Mouse (Mus musculus) heart, adult 9 months (tissue): ENCODE data around the gene Cnpy2.
A peak's percentile ranks its signal among the peaks of the same experiment; 100 is the strongest.
"Not testable (repeated sequence)": the region's sequence is repeated elsewhere in the genome, so short reads cannot be mapped to it uniquely, and the experiment has no call there.

Experiments
- DNase-seq, 2 experiments: peaks; one replicate each; pipeline ENCODE4 v3.0.0; 2022; ENCODE audit warnings: low spot score in 2 of 2

The Cnpy2 gene

GRCm38 (mm10) chr10:128322141-128323108, at the start of gene Cnpy2:
Gene Cnpy2, plus strand, starts transcription at chr10:128322459.
- DNase-seq = peak; percentile 85 to 89

GRCm38 (mm10) chr10:128272819-128273439, 49.3 kb upstream of the Cnpy2 start:
- DNase-seq = not testable (repeated sequence)

- not testable (repeated sequence) for DNase-seq
These were observed 46.9 kb upstream of the Cnpy2 start for GRCm38 (mm10) chr10:128275374-128275773.

GRCm38 (mm10) chr10:128278158-128278557, 44.1 kb upstream of the Cnpy2 start:
- no peak for DNase-seq

DNA sequence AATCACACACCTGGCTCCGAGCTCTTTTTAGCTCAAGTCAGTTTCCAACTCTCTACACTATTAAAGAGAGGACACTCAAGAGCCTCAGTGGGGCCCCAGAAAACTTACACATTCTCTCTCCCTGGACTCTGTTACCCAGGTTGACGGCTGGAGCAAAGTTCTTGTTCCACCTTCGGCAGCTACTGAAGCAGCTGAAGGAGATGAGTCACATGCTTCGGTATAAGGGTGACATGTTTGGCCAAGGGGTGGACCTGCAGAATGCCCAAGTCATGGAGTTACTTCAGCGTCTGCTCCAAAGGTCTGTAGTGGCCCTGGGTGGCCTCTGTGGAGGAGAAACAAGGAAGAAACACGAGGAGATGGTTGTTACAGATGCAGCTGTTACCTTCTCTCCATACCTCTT, 41.3 kb upstream of the Cnpy2 start:
- no peak for DNase-seq

DNA sequence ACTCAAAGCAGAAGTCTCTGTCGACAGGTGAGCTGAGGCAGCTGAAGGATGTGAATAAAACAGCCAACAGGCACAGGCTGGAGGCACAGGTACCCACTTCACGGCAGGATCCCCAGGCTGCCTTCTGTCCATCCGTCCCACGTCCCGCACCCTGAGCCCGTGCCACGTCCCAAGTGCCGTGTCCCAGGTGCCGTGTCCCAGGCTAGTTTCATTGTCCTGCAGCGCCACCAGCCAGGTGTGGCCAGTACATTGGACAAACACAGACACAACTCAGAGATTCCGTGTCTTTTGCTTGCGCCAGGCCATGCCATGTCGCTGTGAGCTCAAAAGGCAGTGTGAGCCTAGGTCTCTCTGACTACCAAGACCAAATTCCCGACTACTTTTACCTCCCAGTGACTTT, 40.6 kb upstream of the Cnpy2 start:
- DNase-seq = no peak

DNA sequence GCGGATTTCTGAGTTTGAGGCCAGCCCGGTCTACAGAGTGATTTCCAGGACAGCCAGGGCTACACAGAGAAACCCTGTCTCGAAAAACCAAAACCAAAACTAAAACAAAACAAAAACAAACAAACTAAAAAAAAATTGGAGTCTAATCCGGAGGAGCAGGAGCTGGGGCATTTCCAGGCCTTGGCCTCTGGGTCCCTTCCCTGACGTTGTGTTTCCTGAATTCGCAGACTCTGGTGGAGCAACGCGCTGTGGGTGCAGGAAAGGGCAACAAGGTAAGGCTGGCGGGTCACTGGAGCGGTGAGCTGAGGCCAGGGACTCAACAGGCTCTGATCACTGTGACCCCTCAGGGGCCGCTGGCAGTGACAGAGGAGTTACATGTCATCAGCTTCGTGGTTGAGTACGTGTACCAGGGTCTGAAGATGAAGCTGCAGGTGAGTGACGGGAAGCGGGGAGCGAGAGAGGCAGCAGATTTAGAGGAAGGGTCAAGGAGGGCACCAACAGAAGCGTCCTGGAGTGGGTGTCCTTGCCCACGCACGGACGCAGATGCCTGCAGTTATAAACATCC, 39.3 kb upstream of the Cnpy2 start:
- no peak for DNase-seq

DNA sequence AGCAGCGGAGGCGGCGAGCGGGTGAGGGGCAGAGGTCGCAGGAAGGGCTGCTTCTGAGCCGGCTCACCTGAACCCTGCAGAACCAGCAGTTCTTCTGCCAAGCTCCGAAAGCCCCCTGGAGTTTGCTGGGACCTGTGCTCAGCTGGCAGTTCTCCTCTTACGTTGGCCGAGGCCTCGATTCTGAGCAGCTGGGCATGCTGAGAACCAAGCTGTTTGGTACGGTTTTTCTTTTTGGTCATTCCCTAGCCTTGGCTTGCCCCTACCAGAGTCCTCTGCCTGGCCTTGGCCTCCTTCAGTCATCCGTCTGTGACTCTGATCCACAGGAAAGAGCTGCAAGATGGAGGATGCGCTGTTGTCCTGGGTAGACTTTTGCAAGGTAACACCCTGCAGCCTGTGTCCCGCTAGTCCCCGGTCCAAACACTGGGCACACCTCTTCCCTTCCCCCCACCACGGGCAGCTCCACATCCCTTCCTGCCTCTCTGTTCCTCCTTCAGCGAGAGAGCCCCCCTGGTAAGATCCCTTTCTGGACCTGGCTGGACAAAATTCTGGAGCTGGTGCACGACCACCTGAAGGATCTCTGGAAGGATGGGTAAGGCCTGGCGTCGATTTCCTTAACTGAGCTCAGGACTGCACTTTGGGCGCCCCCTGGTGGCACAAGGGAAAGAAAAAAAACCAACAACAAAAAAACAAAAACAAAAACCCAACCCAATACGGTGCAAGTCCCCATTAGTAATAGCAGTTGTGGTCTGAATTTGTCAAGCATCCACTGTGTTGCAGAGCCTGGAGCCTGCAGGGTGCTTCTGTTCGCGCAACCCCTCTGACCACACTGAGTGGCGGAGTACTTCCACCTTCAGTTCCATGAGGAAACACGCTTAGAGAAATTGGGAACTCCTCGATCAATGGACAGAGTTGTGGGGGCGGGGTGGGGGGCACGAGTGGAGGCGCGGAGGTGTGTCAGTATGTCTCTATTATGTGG, 38.4 kb upstream of the Cnpy2 start:
- DNase-seq = peak in 1 of 2 experiments; percentile 44

DNA sequence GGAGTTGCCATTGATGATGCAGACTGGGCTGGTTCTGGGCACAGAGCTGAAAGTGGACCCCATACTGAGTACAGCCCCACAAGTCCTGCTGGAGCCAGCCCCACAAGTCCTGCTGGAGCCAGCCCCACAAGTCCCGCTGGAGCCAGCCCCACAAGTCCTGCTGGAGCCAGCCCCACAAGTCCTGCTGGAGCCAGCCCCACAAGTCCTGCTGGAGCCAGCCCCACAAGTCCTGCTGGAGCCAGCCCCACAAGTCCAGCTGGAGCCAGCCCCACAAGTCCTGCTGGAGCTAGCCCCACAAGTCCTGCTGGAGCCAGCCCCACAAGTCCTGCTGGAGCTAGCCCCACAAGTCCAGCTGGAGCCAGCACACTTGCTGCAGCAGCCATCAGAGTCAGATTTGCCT, 31.7 kb upstream of the Cnpy2 start:
- peak; percentile 57 to 63 for DNase-seq

DNA sequence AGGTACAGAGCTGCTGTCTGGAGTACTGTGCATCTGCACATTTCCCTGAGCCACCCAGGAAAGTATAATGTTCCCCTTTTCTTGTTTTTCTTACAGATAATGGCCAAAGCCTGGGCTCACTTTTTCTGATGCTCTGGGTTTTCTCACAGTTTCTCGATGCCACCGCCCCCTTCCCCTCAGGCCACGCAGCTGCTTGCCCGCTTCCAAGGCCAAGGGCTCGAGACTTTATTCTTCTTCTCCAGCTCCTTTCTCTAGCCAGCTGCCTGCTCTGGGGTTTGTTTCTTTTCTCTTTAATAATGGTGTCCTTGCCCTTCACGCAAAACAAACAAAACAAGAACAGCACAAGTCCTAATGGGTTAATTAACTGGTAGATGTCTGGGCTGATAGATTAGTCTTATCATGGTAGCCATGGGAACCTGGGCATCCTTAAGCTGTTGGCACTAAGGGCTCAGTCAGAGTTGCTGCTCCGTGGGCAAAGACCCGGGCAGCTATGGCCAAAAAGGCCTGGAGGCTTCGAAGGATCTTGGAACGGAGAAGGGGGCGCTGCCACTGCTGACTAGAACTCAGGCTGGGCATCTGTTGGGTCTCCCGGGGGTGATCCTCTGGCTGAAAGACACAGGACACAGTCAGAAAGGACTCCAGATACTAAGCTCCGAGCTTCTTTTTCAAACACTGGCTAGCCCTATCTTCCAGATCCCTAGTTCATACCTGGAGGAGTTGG, 25.7 kb upstream of the Cnpy2 start:
- DNase-seq = no peak

DNA sequence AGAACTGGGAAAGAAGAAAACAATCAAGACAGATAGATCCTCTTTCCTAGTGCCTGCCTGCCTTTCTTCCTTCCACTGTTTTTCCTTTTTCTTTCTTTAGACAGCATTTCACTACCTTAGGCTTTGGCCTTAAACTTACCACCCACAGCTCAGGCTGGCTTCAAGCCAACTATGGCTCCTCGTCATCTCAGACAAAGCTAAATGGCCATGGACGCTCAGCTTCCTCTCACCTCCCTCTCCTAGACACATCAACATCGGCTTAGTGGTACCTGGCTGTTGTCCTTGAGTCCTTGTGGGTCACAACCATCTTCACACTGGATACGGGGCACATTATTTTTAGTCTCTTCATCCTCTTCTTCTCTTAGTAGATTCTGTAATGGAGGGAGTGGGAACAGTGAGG, 25.0 kb upstream of the Cnpy2 start:
- DNase-seq = no peak

- DNase-seq = peak in 1 of 2 experiments; percentile 24
These were observed 24.6 kb upstream of the Cnpy2 start for GRCm38 (mm10) chr10:128297622-128298021.

DNA sequence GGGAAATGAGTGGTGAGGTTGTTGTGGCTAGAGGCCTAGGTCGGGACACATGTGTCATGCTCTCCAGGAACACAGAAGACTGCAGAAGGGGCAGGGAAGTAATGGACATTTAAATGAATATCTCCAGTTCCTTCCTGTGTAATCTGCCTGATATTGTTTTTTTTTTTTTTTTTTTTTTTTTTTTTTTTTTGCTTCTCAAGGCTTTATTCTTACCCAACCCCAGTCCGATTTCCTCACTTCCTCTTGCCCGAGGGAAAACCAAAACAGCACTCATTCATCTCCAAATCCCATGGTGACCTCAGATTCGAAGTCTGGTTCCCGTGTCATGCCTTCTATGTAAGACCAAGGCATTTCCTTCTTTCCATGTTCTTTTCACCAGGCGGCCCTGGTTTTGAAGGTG, 24.0 kb upstream of the Cnpy2 start:
- DNase-seq = no peak

DNA sequence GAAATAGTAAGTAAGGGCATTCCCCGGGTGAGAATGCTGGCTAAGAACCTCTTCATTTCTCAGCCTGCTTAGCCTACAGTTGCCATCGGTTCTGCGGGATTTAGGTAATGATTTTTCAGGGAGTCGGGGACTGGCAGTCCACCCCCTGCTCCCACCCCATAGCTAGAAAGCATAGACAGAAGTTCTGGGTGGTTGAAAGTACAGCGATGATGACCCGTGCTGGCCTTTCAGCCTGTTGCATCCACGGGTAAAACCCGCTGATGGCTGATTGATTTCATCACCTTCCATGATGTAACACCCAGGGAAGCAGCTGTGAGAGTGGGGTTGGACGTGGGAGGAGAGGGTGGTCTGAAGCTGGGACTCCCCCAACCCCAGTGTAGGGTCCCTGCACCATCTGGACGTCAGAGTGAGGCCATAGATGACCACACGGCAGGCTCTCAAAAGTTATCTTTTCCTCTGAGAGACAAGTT, 23.5 kb upstream of the Cnpy2 start, which contains the start of gene Il23a:
Gene Il23a (minus strand): TSS at position 51 of the 470 bp plus-strand sequence.
- DNase-seq = no peak

DNA sequence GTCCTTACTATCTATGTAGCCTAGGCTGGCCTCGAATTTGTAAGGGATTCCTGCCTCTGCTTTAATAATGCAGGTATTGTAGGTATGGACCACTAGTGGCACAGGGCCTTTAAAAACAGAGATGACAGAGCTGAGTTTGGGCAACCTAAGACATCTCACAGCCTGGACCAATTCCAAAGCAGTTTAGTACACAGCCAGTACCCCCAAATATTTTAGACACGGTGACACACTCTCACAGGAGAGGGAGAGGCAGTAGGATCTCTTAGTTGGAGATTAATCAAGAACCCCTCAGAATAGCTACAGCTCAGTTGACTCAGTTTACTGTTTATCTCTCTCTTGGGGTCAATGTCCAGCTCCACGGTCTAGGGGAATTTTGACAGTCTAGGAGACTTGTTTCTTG, 19.9 kb upstream of the Cnpy2 start:
- DNase-seq = no peak

DNA sequence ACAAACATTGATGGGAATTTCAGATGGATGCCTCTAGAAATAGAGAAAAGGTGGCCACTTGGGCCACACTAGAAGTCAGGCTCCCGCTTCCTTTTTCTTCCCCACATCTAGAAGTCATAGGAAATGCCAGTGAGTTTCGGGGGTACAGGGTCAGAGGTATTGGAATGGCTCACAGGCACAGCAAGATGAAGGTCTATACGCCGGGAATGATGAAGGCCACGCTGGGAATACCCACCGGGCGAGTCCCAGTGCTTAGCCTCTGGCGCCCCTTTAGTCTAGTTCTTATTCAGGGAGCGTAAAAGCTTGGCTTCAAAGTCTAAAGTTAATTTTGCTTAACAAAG, 19.5 kb upstream of the Cnpy2 start:
- no peak for DNase-seq

- DNase-seq = peak; percentile 100
These were observed 18.9 kb upstream of the Cnpy2 start, which contains the start of gene Pan2 for GRCm38 (mm10) chr10:128303126-128304021. Gene Pan2, plus strand, starts transcription at chr10:128303335.

DNA sequence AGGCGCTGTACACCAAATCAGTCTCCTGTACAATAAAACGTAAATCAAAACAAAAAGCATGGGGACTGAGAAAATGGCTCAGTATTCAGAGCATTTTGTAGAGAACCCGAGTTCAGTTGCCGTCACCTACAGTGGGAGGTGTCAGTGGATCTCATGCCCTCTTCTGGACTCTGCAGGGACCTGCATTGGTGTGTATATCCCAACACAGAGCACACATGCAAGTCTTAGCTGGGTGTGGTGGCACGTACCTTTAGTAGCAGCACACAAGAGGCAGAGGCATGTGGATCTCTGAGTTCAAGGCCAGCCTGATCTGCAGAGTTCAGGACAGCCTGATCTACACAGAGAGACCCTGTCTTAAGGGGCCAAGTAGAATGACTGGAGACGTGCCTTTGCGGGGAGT, 12.6 kb upstream of the Cnpy2 start:
- DNase-seq = no peak

DNA sequence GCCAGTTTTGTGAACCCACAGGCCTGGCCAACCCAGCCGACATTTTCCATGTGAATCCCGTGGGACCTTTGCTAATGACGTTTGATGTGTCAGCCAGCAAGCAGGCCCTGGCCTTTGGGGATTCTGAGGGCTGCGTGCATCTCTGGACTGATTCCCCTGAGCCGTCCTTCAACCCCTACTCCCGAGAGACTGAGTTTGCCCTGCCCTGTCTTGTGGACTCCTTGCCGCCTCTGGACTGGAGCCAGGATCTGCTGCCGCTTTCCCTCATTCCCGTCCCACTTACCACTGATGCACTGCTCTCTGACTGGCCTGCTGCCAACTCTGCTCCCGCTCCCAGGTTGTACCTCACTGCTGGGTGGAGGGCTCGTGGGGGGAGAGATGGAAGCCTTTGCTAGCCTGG, 12.1 kb upstream of the Cnpy2 start:
- no peak for DNase-seq

DNA sequence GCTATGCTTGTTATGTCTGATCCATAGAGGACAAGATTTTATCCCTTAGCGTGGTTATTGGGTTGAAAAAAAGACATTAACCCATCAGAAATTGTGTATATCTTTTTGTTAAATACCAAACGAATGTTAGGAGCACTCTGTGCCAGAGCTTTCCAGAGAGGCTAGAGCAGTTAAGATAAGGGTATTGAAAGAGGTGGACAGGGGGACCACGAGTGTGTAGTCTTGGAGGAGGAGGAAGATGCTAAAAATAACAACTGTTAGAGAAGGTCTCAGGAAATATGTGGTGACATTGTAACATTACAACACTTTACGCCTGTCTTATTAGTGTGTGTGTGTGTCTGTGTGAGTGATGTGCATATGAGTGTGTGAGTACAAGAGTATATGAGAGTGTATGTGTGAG, 11.4 kb upstream of the Cnpy2 start:
- DNase-seq = no peak
